Mouse (Mus musculus): ENCODE results near the gene Mfsd4a.
A peak's percentile ranks its signal among the peaks of the same experiment; 100 is the strongest.

Gene Mfsd4a

DNA sequence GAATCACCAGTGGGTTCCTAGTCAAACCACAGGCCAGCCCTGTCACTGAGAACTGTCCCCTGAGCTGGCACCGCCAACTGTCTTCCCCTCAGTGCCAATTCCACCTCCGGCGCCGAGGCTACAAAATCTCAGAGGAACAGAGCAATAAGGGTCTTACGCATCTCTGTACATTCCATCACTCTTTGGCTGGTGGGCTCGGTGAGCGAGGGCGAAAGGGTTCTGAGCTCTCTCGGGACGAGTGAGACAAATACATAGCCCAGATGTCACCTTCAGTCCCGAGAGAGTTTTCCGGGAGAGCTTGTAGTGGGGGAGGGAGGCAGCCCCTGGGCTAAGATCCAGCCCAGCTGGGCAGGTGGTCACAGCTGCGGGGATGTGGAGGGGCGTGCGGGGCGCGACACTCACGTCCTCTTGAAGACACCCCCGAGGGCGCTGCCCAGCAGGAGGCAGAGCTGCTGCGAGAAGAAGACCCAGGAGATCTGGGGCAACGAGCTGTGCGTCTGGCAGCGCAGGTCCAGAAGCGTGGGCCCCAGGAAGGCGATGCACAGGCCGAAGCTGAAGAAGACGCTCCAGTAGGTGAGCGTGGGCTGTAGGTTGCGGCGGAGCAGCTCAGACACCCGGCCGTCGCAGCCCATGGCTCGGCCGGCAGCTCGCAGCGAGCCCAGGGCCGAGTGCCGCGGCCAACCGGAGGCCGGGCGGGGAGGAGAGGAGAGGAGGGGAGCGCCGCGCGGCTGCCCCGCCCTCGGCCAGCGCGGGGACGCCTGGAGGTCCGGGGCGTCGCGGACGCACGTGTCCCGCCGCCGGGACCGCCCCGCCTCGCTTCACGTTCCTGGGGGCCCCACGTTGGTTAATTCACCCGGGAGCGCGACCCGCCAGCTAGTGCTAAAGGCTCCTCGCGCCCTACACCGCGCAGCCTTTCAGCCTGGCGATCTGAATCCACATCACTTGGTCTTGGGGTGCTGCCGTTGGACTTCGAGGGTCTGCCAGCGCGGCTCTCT is at the start of gene Mfsd4a:
Mfsd4a (minus strand) TSS at position 802 of the 995 bp plus-strand sequence.
- peak; percentile 50 for DNase-seq (ENCODE audit: low spot score)

DNA sequence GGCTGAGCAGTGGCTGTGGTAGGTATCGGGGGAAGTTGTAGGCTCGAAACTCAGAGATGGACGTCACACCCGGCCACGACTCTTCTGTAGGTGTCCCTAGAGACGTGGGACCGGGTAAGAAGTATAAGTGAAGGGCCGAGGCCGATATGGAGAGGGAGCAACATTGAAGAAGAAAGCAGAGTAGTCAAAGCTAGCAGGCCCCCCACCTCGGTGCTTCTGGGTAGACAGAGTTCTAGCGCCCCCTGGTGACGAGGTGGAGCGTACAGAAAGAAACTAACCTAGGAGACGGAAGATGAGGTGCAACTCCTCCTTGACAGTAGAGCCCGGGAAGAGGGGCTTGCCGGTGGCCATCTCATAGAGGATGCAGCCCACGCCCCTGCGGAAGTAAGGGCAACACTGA is 48.7 kb upstream of the Mfsd4a start:
- peak; percentile 67 for DNase-seq (ENCODE audit: low spot score)

DNA sequence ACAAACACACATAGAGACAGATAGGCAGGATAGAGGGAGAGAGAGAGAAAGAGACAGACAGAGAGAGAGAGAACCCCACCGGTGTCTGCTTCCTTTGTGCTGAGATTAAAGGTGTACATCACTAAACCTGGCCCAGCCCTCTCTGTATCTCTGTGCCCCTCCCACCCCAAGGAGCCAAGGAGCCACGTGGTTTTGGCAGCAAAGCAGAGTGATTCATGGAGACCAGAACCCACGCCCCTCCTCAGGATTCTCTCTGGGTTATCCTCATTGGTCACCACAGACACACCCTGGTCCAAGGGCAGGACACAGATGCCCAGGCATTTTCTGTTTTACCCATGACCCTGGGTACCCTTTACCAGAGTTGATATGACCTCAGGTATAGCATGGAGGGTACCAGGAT is 45.2 kb upstream of the Mfsd4a start:
- DNase-seq (ENCODE audit: low spot score), result no peak

DNA sequence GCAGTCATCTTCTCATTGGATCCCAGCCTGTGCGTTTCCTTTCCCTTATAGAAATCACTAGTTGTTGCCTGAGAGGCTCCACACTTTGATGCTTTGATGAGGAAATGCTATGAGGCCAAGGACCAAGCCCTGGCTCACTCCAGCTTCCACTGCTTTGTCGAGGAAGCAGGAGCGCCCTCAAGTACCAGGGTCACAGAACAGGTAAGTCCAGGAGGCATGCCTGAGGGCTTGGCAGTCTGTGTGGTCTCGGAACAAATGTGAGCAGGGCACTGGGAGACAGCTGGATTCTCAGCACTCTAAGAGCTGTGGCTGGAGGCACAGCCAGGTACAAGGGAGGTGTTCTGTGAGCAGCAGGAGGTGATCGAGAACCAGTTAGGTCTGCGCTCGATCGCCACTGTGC is 44.6 kb upstream of the Mfsd4a start:
- peak; percentile 59 for DNase-seq (ENCODE audit: low spot score)

DNA sequence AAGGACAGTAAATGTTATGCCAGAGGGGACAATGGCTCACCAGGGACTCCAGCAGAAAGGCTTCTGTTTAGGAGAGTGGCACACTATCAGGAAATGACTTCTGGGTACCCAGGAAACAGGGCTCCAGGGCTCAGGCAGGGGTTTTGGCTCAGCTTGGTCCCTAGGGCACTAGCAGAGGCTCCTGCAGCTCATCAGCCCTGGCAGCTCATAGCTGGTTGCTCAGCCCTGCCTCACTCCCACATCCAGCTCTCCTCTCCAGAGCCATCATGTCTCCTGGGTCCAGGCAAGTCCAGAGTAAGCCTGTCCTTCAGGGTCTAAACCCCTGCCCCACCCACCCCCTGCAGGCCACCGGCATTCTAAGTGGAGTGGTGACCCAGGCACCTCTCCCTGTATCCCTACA is 43.5 kb upstream of the Mfsd4a start:
- DNase-seq (ENCODE audit: low spot score), result no peak

DNA sequence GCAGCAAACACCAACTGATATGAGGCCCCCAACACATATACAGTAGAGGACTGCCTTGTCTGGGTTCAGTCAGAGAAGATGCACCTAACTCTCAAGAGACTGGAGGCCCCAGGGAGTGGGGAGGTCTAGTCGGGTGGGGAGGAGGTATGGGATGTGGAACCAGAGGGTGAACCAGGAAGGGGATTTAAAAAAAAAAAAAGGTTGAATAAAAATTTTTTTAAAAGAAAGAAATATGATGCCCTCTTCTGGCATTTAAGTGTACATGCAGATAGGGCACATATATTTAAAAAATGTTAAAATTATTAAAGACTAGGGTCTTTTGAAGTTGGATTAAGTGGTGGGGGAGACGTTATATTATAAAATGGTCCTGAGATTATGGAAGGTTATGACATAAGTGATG is 41.5 kb upstream of the Mfsd4a start:
- DNase-seq (ENCODE audit: low spot score), result no peak

DNA sequence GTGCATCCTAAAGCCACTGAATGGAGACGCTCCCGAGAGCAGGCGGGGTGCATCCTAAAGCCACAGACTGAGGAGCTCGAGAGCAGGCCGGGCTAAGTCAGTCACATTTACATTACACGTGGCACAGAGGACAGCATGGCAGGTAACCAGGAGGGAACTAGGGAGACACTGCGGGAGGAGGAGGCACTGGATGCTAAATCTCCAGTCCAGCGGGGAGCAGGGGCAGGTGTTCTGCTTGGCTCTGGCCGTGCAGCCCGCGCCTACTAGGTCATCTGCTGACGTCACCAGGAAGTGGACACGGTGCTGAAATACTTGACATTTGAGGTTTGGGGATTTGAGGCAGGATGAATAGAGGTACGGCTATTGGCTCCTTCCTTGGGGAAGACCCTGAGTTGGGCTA is 36.5 kb upstream of the Mfsd4a start:
- DNase-seq (ENCODE audit: low spot score), result no peak

DNA sequence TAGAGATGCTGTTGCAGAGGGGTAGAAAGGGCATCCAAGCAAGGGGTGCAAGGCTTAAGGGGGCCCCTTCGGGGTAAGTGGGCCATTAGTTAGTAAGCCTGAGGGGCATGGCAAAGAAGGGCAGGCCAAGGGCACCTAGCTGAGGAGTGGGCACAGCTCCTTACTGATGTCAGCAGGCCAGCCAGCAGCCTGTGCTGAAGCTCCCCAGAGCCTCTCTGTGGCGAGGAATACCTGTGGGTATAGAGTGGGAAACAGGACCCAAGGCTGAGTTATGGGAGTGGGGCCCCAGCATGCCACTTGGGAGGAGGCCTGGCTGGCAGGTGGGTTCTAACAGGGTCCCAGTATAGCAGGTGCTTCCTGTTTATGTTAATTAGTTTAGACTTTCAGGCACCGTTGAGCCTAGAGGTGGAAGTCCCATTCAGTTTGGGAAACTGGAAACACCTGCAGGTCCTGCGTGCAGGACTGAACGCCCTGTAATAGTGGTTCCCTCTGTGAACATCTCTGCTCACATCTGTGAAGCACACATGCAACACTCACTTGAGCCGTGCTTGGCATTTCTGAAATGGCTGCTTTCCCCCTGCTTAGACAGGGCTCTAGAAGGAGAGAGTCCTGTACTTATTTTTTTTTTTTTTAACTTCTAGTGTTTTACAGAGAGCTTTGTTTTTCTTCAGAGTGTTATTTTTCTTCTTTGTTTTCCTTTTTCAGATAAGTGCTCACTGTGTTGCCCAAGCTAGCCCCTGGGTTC is 34.3 kb upstream of the Mfsd4a start:
- DNase-seq (ENCODE audit: low spot score), result no peak

DNA sequence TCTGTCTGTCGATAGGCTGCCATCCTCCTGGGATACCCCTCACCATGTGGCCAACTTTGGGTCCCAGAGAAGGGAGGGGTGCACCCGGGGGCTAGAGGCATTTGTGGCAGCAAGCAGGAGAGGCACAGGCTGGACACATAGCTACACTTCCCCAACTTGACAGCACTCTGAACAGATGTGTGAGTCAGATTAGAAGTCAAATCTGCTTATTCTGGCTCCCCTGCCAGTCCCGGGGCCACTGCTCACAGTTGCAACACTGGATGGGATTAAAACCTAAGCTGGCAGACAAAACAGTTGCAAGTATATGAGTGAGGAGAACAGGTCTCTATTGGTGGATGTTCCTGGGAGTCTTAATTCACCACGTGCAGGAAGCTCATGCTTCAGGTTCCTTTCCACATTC is 31.9 kb upstream of the Mfsd4a start:
- DNase-seq (ENCODE audit: low spot score), result no peak

DNA sequence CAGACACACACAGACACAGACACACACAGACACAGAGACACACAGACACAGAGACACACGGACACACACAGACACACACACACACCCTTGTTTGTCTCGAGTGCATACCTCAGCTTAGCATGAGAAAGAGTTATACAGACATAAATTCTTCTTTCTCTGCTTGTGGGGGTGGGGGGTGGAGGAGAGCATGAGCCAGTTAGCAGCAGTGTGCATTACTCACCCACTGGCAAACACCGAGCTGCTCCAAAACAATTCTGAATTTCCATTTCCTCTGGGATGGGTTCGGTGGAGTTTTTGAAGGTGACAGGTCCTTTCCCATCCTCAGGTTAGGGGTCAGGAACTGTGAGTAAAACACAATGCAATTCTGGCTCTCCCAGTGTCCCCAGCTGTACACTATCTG is 31.2 kb upstream of the Mfsd4a start:
- no peak for DNase-seq (ENCODE audit: low spot score)

DNA sequence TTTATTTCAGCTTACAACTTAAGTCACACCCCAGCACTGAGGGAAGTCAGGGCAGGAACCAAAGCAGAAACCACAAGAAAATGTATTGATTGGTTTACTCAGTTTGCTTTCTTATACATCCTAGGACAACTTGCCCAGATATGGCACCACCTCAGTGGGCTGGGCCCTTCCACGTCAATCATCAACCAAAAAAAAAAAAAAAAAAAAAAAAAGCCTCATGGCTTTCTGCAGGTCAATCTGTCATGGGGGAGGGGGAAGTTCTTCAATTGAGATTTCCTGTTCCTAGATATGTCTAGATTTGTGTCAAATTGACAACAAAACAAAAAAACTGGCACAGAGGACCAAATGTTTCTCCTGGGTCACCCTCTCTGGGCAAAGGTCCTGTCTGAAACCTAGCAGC is 30.2 kb upstream of the Mfsd4a start:
- DNase-seq (ENCODE audit: low spot score), result no peak

DNA sequence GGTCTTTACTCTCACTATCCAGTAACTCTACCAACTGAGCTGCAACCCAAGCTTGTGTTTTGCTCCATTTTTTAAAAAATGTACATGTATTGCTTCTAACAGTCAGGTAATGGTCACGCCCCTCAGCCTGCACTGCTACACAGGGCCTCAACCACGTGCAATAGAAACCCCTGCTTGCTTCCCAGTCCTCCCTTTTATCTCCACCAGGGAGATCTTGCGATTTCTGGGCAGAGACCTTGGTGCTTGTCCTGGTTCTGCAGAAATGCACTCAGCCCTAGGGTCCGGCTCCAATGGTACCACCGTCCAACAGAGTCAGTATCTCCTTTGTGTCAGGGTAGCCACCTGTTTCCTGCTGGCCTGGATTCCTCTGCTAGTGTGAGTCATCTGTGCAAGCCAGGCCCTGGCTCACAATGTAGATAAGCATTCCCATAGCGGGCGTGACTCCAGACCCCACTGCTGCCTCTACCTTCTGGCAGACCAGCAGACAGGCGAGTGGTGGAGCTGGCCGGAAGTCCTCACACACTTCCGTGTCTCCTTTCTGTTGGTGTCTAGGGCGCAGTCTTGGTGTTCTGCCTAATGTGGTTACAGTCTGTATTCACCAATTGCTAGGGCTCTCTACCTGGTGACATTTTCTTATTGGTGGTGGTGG is 27.6 kb upstream of the Mfsd4a start:
- DNase-seq (ENCODE audit: low spot score), result peak; percentile 83

DNA sequence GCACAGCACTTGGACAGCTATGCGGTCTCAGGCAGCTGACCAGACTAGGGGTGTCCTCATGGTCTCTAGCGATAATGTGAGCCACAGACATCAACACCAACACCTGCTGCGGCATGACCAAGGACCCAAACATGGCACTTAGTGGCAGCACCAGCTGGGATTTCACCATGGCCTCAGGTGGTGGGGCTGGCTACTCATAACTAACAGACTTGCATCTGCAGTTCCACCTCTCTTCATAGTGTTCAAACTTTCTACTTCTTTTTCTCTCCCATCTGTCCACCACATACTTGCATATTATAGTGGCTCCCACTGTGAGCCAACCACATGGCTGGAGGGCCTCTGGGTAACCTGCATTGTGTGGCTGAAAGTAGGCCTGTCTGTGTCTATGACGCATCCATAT is 25.4 kb upstream of the Mfsd4a start:
- DNase-seq (ENCODE audit: low spot score), result no peak

DNA sequence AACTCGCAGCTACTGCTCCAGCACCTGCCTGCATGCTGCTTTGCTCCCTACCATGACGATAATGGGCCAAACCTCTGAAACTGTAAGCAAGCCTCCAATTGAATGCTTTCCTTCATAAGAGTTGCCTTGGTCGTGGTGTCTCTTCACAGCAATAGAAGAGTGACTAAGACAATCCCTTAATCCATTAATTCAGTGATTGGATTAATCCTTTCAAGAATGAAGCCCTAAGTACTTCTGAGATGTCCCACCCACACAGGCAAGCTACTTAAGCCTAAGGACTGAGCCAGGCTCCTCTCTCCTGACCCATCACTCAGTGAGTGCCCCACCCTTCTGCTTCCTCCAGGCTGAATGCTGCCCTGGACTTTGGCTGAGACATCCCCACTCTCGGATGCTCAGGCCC is 22.4 kb upstream of the Mfsd4a start:
- DNase-seq (ENCODE audit: low spot score), result no peak

DNA sequence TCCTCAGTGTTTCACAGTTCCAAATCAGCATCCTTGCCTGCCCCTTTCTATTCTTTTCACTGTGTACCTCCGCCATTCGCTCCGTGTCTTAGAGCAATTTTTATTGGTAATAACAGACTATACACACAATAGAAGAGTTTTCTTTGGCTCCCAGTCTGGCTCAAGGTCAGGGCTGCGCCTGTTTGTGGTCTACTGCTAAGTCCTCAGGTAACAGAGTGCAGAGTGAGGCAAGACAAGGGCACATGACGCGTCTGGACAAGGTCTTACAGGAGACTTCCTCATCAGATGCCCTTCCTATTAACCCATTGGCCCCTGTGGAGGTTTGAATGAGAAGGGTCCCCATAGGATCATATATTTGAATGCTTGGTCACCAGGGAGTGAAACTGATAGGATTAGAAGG is 21.9 kb upstream of the Mfsd4a start:
- no peak for DNase-seq (ENCODE audit: low spot score)

DNA sequence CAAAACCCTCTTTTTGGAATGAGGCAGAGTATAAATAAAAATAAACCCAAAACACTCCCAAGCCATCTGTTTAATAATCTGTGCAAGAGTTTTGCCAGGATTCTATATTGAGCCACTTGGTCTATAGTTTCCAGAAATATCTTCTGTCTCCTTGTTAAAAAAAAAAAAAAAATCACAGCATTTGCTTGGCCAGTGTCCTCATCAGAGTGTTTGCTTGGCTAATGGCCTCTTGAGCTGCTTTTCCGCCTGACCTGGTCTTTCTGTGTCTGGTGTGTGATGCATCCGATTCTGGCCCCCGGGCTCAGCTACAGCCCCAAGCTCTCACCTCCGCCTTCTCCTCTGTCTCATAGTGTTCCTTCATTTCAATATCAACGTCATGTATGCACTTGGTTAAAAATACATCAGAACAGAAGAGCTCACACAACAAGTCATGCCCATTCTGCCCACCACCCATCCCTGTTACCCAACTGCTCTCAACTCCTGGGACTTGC is 20.4 kb upstream of the Mfsd4a start:
- DNase-seq (ENCODE audit: low spot score), result no peak

DNA sequence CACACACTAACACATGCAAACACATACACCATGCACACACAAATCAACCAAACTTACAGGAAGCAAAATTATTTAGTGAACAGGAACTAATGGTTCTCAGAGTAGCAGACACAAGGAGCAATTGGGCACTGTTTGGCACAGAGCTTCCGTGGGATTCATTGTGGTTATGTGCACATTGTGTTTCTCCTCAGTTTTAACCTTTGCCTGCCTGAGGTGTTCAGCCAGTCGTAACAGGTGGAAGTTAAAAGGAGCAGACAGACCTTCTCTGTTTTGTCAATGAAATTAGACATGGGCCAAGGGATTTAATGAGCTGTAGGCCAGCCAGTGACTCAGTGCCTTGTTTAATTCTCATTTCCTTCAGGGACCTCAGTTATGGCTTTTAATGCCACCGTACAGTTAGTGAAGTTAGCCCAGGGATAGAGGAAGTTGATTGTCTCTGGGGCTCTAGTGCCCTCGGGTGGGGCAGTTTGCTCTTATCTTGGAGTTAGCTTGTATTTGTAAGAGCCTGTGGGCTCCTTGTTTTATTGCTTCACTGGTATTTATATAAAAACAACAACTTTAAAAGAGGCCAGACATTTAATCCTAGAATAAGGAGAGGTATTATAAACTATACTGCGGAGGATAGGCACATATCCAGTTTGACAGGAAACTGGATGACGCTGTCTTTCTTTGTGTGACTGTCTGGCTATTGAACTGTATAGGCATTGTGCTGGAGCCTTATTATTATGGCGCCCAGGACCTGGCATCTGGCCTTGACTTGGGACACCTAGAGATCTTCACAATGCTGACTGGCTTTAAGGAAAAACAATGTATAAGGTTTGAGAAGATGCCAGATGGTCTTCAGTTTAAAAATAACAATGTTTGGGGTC is 17.6 kb upstream of the Mfsd4a start:
- no peak for DNase-seq (ENCODE audit: low spot score)

DNA sequence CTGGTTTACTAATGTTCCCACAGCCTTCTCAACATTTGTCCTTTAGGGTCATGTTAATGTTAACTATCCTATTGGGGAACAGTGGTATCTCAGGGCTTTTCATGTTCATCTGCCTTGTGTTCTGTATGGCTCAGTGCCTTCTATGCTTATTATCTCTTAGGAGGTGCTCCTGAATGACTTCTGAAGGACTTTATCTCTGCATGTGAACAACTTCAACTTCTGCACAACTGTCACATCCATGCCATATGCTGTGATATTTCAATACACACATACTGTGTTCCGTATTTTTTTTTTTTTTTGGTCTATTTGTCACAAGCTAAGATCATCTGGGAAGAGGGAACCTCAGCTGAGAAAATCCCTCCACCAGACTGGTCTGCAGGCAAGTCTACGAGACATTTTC is 10.6 kb upstream of the Mfsd4a start:
- no peak for DNase-seq (ENCODE audit: low spot score)

DNA sequence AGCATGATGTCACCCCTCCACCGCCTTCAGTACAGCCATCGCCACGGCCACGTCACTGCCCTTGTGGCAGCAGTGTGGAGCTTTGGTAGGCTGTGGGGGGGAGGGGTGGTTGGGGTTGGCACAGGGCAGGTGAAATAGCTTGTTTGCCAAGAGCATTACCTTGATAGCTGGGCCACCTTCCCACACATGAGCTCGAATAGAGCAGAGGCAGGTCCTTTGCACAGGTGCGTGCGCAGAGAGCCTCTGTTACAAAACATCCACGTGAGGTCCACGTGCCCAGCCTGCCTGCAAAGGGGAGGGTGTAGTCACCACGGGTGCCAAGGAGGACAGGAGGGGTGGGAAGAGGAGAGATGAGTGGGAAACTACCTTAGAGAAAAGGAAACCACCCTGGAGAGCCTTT is 7.7 kb upstream of the Mfsd4a start:
- DNase-seq (ENCODE audit: low spot score), result no peak

DNA sequence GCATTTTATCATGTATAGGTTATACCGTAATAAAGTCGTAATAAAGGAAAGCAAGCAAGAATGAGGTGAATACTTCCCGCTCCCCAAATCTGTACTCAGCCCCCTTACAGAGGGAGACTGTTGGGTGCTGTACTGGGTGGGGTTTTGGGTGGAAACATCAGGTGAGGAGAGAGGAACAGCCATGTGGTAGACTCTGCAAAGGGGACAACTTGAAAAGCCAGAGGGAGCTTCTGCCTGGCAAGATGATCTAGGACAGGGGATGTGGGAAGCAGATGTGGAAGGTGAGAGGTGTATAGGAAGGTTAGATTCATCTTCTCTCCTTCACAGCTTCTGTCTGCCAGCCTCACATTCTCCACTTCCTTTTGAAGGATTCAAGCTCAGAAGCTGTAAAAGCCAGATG is 2.8 kb upstream of the Mfsd4a start:
- DNase-seq (ENCODE audit: low spot score), result no peak

DNA sequence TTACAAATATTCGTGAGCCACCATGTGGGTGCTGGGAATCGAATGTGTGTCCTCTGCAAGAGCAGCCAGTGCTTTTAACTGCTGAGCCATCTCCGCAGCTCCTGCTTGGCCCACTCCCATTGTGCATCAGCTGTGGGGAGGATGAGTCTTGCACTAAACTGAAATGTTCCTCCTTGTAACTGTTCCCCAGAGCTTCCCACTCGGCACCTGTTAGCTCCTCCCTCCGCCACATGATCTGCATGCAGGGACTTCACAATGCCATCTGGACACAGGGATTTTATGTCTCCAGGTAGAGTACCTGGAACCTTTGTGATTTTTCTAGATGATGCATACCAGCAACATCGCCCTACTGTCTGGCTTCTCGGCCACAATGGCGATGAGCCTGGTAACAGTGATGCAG is 1.6 kb upstream of the Mfsd4a start:
- no peak for DNase-seq (ENCODE audit: low spot score)

All from urinary bladder, postnatal 14 days (tissue).